Mouse (Mus musculus): ENCODE measurements around the gene Notch2. TPM values are rescaled to one million over a fixed set of nuclear protein-coding genes. Genes with fewer than 3 reads are reported as not detected.

Notch2 gene
- total RNA-seq, 2 experiments from 2014 or later, result 8.7 to 10.3 TPM

GRCm38 (mm10) chr3:98025921-98026880 lies 12.9 kb downstream of the Notch2 start:
- H3K4me3 ChIP-seq, result peak overlapping the region; percentile 64
- TF ChIP-seq CTCF (IDR thresholded peaks at IDR 0.05), result no peak
- peak; percentile 72 for DNase-seq

GRCm38 (mm10) chr3:98027371-98027774 lies 14.0 kb downstream of the Notch2 start:
- no peak overlapping the region for H3K4me3 ChIP-seq
- intact Hi-C loops (cut with DNase I), result no loop called here
- H3K27ac ChIP-seq, result peak overlapping the region; percentile 83
- no peak for DNase-seq
- TF ChIP-seq CTCF (IDR thresholded peaks at IDR 0.05), result no peak

More at GRCm38 (mm10) chr3:98025921-98026880, 12.9 kb downstream of the Notch2 start:
- intact Hi-C loops (cut with DNase I), result no loop called here
- peak overlapping the region; percentile 83 for H3K27ac ChIP-seq

- peak overlapping the region; percentile 83 for H3K27ac ChIP-seq
- TF ChIP-seq CTCF (IDR thresholded peaks at IDR 0.05), result no peak
- H3K4me3 ChIP-seq, result no peak overlapping the region
- DNase-seq, result no peak
- intact Hi-C loops (cut with DNase I), result no loop called here
Measured at GRCm38 (mm10) chr3:98028072-98028471, 14.7 kb downstream of the Notch2 start.

GRCm38 (mm10) chr3:98028936-98029335 lies 15.6 kb downstream of the Notch2 start:
- intact Hi-C loops (cut with DNase I), result no loop called here
- DNase-seq, result peak; percentile 72
- no peak for TF ChIP-seq CTCF (IDR thresholded peaks at IDR 0.05)
- peak overlapping the region; percentile 83 for H3K27ac ChIP-seq
- H3K4me3 ChIP-seq, result peak overlapping the region; percentile 45

- Histone ChIP-seq H3K27ac (peak overlapping the region; percentile 83), H3K4me3 (no peak overlapping the region)
- intact Hi-C loops (cut with DNase I), result no loop called here
- DNase-seq, result no peak
- TF ChIP-seq CTCF (IDR thresholded peaks at IDR 0.05), result no peak
Measured at GRCm38 (mm10) chr3:98031104-98031503, 17.8 kb downstream of the Notch2 start.

- peak overlapping the region; percentile 32; the same call in 1 of the 2 replicates for H3K27ac ChIP-seq
- intact Hi-C loops (cut with DNase I), result no loop called here
- DNase-seq, result no peak
- no peak for TF ChIP-seq CTCF (IDR thresholded peaks at IDR 0.05)
- H3K4me3 ChIP-seq, result no peak overlapping the region
Measured at GRCm38 (mm10) chr3:98032191-98032590, 18.9 kb downstream of the Notch2 start.

- DNase-seq, result no peak
- TF ChIP-seq CTCF (IDR thresholded peaks at IDR 0.05), result no peak
- H3K4me3 ChIP-seq, result no peak overlapping the region
- peak overlapping the region; percentile 44 for H3K27ac ChIP-seq
- intact Hi-C loops (cut with DNase I), result no loop called here
Measured at GRCm38 (mm10) chr3:98032944-98033343, 19.6 kb downstream of the Notch2 start.

GRCm38 (mm10) chr3:98034622-98035593 lies 21.6 kb downstream of the Notch2 start:
- DNase-seq, result no peak
- TF ChIP-seq CTCF (IDR thresholded peaks at IDR 0.05), result no peak
- intact Hi-C loops (cut with DNase I), result no loop called here
- H3K27ac ChIP-seq, result peak overlapping the region; percentile 7; the same call in 1 of the 2 replicates
- H3K4me3 ChIP-seq, result no peak overlapping the region

GRCm38 (mm10) chr3:98036161-98036560 lies 22.8 kb downstream of the Notch2 start:
- H3K27ac ChIP-seq, result no peak overlapping the region; the same call in 1 of the 2 replicates
- intact Hi-C loops (cut with DNase I), result no loop called here
- DNase-seq, result no peak

GRCm38 (mm10) chr3:98037151-98037550 lies 23.8 kb downstream of the Notch2 start:
- intact Hi-C loops (cut with DNase I), result no loop called here
- no peak for TF ChIP-seq CTCF (IDR thresholded peaks at IDR 0.05)
- H3K27ac ChIP-seq, result peak overlapping the region; percentile 66; the same call in 1 of the 2 replicates

More at GRCm38 (mm10) chr3:98036161-98036560, 22.8 kb downstream of the Notch2 start:
- H3K4me3 ChIP-seq, result no peak overlapping the region
- TF ChIP-seq CTCF (IDR thresholded peaks at IDR 0.05), result no peak

GRCm38 (mm10) chr3:98038658-98039057 lies 25.3 kb downstream of the Notch2 start:
- peak overlapping the region; percentile 66 for H3K27ac ChIP-seq
- H3K4me3 ChIP-seq, result no peak overlapping the region
- intact Hi-C loops (cut with DNase I), result no loop called here
- TF ChIP-seq CTCF (IDR thresholded peaks at IDR 0.05), result no peak
- no peak for DNase-seq

More at GRCm38 (mm10) chr3:98037151-98037550, 23.8 kb downstream of the Notch2 start:
- no peak for DNase-seq
- H3K4me3 ChIP-seq, result no peak overlapping the region

- DNase-seq, result no peak
- no peak for TF ChIP-seq CTCF (IDR thresholded peaks at IDR 0.05)
- peak overlapping the region; percentile 87 for H3K27ac ChIP-seq
- H3K4me3 ChIP-seq, result no peak overlapping the region
- intact Hi-C loops (cut with DNase I), result no loop called here
Measured at GRCm38 (mm10) chr3:98039223-98039622, 25.9 kb downstream of the Notch2 start.

Measured in gastrocnemius, adult 2 months (tissue).